Mouse (Mus musculus): Measurements from ENCODE around the gene Gamt.

The Gamt gene

DNA sequence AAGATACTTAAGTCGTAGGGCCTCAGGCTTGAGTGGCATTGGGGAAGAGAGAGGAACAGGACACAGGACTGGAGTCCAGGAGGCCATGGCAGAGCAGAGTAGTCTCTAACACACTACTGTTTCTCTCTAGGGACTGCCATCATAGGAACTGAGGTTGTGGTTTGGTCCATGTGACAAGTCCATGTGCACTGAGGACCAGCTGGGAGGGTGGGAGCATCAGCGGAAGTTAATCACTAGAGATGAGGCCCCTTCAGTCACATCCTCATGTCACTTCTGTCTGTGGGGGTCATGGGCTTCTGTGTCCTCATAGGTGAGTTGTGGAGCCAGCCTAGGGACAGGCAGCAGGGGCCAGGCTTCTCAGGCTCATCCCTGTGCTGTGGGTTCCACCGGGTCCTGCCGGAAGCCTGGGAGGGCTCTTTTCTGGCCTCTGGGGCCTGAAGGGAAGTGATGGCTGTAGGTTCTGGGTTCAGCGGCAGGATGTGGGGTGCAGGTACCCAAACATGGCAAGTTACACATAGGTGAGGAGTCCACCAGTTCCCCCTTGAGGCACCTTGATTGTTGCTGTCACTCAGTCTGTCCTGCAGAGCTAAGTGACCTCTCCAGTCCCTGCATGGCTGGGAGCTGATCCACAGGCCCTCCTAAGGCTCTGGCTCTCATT lies 10.5 kb upstream of the Gamt start:
- no peak for TF ChIP-seq GATA4 (IDR thresholded peaks at IDR 0.05; ENCODE audit: insufficient replicate concordance, low read length)

DNA sequence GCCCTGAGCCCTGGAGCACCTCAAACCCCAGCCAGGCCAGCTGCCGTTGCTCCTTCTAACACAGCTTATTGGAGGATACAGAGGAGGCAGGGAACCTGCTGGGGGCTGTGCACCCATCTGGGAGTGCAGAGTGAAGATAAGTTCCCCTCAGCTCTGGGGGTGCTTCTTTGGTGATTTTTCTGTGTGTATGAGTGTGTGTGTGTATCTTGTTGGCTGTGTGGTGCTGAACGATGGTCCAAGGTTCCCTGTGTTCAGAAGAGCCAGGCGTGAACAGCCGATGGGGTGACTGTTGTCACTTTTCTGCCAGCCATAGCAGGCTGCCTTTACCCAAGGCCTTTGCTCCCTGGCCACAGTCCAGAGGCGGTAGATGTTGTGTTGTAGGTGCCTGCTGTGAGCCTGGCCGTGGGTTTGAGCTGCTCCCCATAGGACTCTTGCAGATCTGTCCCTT lies 9.9 kb upstream of the Gamt start:
- TF ChIP-seq GATA4 (IDR thresholded peaks at IDR 0.05; ENCODE audit: insufficient replicate concordance, low read length), result no peak

DNA sequence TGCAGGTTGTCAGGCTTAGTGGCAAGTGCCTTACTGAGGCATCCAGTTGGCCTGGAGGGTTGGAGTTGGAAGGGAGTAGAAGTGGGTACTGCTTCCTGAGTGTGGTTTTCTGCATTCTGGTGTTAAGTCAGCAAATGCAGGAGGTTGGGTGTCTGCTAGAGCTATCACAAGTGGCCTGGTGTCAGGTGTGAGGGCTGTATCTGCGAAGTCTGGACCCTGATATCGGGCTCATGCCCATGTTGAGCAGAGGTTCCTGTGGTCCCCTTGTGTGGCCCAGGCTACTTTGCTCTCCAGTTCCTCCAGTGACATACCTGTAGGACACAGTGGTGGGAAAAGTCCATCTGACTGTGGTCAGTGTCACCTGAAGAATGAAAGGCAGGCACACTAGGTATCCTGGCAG lies 9.3 kb upstream of the Gamt start:
- no peak for TF ChIP-seq GATA4 (IDR thresholded peaks at IDR 0.05; ENCODE audit: insufficient replicate concordance, low read length)

DNA sequence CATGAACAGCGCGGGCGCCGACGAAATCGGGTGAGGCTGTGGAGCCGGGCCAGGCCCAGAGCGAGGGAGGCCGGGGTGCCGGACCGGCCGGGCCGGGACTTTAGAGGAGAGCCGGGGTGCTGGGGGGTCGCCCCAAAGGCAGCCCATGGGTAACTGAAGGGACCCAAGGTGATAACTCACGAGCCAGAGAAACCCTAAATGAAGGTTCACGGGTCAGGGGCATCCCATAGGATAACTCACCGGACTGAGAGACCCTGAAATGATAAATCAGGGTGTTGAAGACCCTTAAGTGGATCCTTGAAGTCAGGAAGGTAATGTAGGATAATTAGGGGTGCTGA lies 4.3 kb upstream of the Gamt start:
- TF ChIP-seq GATA4 (IDR thresholded peaks at IDR 0.05; ENCODE audit: insufficient replicate concordance, low read length), result no peak

DNA sequence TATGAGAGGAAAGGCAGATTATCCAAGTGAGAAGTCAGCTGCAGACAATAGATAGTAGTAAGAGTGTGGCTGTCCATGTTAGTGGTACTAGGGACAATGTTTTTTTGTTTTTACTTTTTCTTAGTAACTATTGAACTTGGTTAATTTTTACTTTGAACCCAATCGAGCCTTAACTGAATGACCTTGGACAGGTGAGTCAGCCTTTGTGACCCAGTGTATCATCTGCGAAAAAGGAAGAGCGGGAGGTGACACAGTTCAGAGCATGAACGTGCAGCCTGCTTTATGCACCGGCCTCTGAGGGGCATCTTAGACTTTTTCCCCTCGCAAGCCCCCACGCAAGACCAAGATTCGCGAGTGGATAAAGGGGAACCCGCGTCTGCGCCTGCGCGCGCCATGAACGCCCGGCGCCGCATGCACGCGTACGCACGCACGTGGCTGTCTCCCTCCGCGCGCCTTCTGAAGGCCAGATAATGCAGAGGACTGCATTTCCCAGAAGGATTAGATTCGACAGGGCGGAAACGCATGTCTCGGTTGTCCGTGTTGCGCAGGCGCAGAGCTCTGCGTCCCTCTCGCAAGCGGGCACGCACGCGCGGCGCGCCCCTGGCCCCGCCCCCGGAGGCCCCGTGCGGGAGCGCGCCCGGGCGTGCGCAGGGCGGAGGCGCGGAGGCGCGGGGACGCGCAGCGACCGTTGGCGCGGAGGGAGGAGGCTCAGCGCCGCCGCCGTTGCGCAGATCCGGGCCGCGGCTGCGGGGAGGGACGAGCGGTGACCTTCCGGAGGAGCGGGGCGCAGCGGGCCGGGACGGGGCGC lies 3.7 kb upstream of the Gamt start:
- TF ChIP-seq GATA4 (IDR thresholded peaks at IDR 0.05; ENCODE audit: insufficient replicate concordance, low read length), result peak; percentile 94; the same call in 1 of the 2 replicates

DNA sequence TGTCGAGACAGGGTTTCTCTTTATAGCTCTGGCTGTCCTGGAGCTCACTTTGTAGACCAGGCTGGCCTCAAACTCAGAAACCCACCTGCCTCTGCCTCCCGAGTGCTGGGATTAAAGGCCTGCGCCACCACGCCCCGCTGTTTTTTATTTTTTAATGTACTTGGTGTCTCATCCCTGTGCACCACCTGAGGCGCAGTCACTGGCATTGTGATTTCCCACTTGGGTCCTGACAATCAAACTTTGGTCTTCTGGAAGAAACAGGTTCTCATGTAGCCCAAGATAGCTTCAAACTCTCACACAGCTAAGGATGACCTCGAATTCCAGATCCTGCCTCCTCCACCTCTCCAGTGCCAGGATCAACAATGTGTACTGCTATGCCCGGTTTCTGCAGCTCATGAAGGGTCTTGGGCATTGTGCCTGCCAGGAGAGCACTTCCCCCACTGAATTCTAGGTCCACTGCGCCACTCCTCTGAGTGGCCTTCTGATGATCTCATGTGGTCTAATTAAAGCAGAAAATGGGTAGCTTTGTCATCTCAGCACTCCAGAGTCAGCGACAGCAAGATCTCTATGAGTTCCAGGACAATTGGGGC lies 2.1 kb upstream of the Gamt start:
- TF ChIP-seq GATA4 (IDR thresholded peaks at IDR 0.05; ENCODE audit: insufficient replicate concordance, low read length), result no peak

DNA sequence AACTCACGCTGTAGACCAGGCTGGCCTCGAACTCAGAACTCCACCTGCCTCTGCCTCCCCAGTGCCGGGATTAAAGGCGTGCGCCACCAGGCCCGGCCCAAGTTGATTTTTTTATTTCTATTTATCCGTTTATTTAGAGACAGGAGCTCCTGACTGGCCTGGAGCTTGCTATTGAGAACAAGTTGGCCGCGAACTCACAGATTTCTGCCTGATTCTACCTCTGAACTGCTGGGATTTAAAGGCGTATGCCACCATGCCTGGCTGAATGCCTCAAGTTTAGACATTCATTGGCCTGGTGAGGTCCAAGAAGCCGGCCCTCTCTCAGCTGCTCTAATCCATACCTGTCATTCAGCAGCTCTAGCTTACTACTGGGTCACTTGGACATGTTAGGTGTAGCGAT lies 1.4 kb upstream of the Gamt start:
- no peak for TF ChIP-seq GATA4 (IDR thresholded peaks at IDR 0.05; ENCODE audit: insufficient replicate concordance, low read length)

DNA sequence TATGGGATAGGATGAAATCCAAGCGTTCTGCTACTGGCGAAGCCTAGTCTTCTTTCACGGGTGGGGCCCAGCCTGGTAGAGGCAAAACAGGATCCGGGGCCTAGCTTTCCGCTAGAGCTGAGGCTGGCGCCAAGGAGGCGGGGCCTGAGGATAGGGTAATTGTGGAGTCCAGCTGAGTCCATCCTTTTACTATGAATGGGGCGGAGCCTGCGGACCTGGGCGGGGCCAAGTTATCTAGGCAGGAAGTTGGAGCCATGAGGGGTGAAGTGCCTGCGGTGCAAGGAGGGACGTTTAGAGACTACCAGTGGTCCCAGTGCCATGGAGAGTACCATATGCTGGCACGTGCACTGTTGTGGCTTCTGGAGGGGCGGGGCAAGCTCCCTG lies 765 bp upstream of the Gamt start:
- TF ChIP-seq GATA4 (IDR thresholded peaks at IDR 0.05; ENCODE audit: insufficient replicate concordance, low read length), result peak; percentile 85

DNA sequence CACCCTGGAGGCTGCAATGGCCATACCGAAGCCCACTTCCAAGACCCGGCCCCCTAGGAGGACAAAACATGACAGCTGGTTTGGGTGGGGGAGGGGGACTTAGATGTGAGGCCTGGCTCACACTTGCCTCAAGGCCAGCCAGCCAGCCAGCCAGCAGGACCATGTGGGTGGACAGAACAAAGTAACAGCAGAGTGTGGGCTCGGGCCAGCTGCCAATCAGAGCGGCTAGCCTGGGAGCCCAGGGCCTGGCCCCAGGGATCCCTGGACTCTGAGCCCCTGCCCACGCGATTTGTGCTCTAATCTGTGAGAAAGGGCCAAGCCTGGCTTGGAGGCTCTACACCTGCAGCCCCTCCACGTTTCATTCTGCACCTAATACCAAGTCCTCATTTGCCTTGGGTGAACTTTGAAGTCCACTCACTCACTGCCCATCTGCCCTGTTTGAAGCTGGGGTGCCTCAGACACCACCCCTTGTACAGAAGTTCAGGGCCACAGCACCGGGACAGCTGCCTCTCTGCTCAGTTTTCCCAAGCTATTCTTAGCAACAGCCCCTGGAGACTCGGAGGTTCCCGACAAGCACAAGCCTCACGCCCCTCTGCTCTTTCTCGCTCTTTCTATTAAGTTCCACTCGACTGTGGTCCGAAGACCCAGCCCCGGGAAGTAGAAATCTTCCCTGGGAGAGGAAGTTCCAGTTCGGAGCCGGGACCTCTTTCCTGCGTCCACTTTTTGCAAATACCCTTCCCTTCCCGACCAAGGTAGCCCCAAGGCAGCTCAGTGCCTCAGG lies 761 bp downstream of the Gamt start:
- no peak for TF ChIP-seq GATA4 (IDR thresholded peaks at IDR 0.05; ENCODE audit: insufficient replicate concordance, low read length)

DNA sequence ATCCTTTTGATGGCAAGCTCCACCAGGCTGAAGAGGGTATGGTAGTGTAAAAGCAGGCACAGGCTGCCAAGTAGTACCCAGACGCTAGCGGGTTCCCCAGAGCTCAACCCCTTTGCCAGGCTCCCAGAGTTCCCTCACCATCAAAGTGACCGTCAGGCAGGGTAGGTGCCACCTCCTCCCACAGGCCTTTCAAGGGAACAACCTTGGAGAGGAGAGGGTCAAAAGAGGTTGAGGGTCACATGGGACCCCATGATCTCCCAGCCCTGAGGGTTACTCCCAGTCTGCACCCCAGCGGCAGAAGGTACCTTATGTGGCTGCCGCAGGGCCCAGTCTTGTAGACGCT lies 1.4 kb downstream of the Gamt start:
- TF ChIP-seq GATA4 (IDR thresholded peaks at IDR 0.05; ENCODE audit: insufficient replicate concordance, low read length), result no peak

DNA sequence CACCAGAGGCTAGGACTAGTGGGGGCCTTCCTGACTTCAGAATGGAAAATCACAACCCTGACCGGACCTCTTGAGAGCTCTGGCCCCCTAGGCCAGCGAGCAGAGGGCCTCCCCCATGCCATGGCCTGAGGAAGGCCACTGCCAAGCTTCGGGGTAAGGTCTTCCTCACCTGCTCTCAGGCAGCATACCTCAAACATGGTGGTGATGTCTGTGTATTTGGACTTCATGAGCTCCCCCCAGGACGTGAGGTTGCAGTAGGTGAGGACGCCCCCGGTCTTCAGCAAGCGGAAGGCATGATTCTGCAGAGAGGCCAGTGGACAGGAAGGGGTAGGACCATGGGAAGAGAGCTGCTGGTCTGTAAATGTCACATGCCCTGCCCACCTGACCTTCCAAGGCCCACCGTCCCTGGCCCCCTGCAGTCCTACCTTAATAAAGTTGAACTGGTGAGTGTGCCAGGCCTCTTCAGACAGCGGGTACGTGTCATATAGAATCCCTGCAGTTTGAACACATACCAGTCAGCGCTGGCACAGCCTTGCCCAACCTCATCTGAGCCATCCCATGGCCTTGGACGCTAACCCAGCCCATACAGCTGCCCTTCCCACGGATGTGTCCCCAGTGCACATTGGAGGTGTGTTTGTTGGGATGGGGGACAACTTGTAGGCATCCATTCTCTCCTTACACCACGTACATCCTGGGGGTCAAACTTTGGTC lies 1.9 kb downstream of the Gamt start:
- no peak for TF ChIP-seq GATA4 (IDR thresholded peaks at IDR 0.05; ENCODE audit: insufficient replicate concordance, low read length)

DNA sequence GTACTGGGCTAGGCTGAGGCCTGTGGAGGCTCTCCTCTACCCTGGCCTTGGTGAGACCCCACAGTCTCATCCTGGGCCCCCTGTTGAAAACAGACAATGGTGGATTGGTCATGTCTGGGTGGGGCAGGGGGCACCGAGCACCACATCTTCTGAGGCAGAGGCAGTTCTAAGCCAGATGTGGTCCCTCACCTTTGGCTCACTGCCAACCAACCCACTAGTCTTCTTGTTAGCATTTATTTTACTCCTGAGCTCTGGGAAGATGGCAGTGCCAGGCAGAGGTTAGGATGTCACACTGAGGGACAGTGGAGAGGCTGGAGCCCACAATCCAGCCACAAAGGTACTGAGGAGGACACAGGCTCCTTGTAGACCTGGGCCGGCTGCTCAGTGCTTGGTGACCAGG lies 2.9 kb downstream of the Gamt start:
- TF ChIP-seq GATA4 (IDR thresholded peaks at IDR 0.05; ENCODE audit: insufficient replicate concordance, low read length), result no peak

DNA sequence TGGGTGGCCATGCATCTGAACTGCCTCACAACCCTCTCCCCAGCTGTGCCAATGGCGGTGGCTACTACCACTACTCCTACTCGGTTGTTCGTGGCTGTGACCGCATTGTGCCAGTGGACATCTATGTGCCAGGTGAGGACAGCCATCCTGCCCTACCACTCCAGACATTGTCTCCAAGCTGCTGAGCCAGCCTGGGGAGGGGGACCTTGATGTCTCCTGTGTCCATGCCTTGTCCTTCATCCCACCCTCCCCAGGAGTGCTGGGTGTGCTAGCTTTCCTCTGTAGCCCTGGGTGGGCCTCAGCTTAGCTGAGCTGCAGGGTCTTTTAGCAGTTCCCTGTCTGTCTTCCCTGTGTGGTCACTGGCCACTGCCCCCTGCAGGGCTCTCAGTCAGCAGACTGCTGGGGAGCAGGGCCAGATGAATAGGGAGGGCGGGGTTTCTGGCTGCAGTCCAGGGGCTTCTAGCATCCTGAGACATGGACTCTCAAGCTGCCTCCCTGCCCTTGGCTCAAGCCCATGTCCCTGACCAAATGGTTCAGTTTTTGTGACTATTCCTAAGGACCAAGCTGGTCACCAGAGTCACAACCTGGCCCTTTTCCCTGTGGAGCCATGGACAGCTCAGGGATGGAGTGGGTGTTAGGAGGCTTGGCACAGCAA lies 4.8 kb downstream of the Gamt start:
- TF ChIP-seq GATA4 (IDR thresholded peaks at IDR 0.05; ENCODE audit: insufficient replicate concordance, low read length), result no peak
